18 mouse cellular contexts compared by ENCODE assay signal in genomic region chr12:34398611-34399010, GRCm38 (mm10).
"Had no signal": no experiment of that assay in that cellular context is flagged by ENCODE, and none has a peak within 500 bp of the region (broad histone marks: within the 10 kb centered on the region; RNA-seq: fewer than 3 reads in every experiment).

No protein-coding gene starts in this region.

- ATAC-seq: midbrain, embryonic 16.5 days had no signal

- H3K4me3 ChIP-seq: midbrain, embryonic 10.5 days; midbrain, embryonic 12.5 days; myocyte; neural tube, embryonic 13.5 days; neural tube, embryonic 15.5 days had no signal

- DNase-seq: lung, adult 18-20 months; lung, postnatal 10 days; lung, postnatal 4 days; midbrain, embryonic 14.5 days; retina, postnatal 1 day; right cerebral cortex, adult 18-20 months; right cerebral cortex, postnatal 25 days; right cerebral cortex, postnatal 4 days; spleen, adult 18-20 months; thymus, adult 2 months; thymus, postnatal 25 days; thymus, postnatal 4 days had no signal

- H3K27ac ChIP-seq: midbrain, embryonic 10.5 days; midbrain, embryonic 12.5 days; neural tube, embryonic 13.5 days; neural tube, embryonic 15.5 days had no signal
